Mouse (Mus musculus) forebrain, embryonic 16.5 days (tissue): ENCODE data around the gene P3h1. TPM values are rescaled to one million over a fixed set of nuclear protein-coding genes. Genes with fewer than 3 reads are reported as not detected.
A peak's percentile ranks its signal among the peaks of the same experiment; 100 is the strongest.

Experiments
- ATAC-seq: fragments of 200-750 bp; cut with Nextera tagmentation; 2 replicates; pipeline ENCODE4 v1.8.0; 2017; ENCODE audit warnings: mild to moderate bottlenecking, moderate library complexity
- H3K27ac ChIP-seq: fragments of 300-500 bp; sonication (generic); 2 replicates; pipeline ENCODE4 v1.5.1; 2014; ENCODE audit warnings: low read length, control low read depth
- H3K27me3 ChIP-seq: fragments of 300-500 bp; sonication (generic); replicated peaks from 2 replicates; pipeline ENCODE4 v1.6.1; 2014; ENCODE audit warnings: low read length; ENCODE audit not compliant: control insufficient read depth, insufficient read depth
- H3K36me3 ChIP-seq: fragments of 300-500 bp; sonication (generic); 2 replicates; pipeline ENCODE4 v1.6.1; 2014; ENCODE audit not compliant: control insufficient read depth, insufficient read depth
- H3K4me1 ChIP-seq: fragments of 300-500 bp; sonication (generic); replicated peaks from 2 replicates; pipeline ENCODE4 v1.6.1; 2014; ENCODE audit warnings: low read length; ENCODE audit not compliant: control insufficient read depth, insufficient read depth
- H3K4me2 ChIP-seq: fragments of 300-500 bp; sonication (generic); 2 replicates; pipeline ENCODE4 v1.6.1; 2014; ENCODE audit warnings: mild to moderate bottlenecking, low read length, control low read depth
- H3K4me3 ChIP-seq: fragments of 300-500 bp; sonication (generic); replicated peaks from 2 replicates; pipeline ENCODE4 v1.5.1; 2014; ENCODE audit warnings: mild to moderate bottlenecking, low read length, control low read depth
- H3K9ac ChIP-seq: fragments of 300-500 bp; sonication (generic); replicated peaks from 2 replicates; pipeline ENCODE4 v1.6.1; 2014; ENCODE audit warnings: low read depth, low read length, control low read depth
- H3K9me3 ChIP-seq: fragments of 300-500 bp; sonication (generic); 2 replicates; pipeline ENCODE4 v1.6.1; 2016; ENCODE audit warnings: low read length; ENCODE audit not compliant: control insufficient read depth
- WGBS: fragments of 180-500 bp; shearing (Covaris S2); extraction: QIAGEN DNeasy Blood & Tissue Kit; methylation state at CpG from one replicate; pipeline ENCODE4 v1.1.7; 2014; 5-methylcytosine and 5-hydroxymethylcytosine counted together
- polyA plus RNA-seq: library from polyadenylated mRNA; unstranded; fragments of >200 nt; fragmentation: Nextera tagmentation; extraction: Ambion mirVana; gene quantifications from 2 replicates; pipeline ENCODE4 v1.2.1, GENCODE M21; 2015

P3h1 gene
- polyA plus RNA-seq, 1 experiment from 2014 or later, result 9.3 TPM

GRCm38 (mm10) chr4:119194909-119195581, 37.7 kb upstream of the P3h1 start, which contains the start of gene Svbp:
Svbp (plus strand) TSS chr4:119195306.
- peak; percentile 88 for ATAC-seq
- Histone ChIP-seq H3K36me3 (no peaks in the 10 kb centered on the region), H3K4me3 (peak within 1 kb of the TSS; percentile 87), H3K27me3 (no peaks in the 10 kb centered on the region), H3K9ac (peak within 1 kb of the TSS; percentile 83), H3K4me2 (peak within 1 kb of the TSS; percentile 59), H3K27ac (peak within 1 kb of the TSS; percentile 69), H3K4me1 (peaks cover 20% of the 10 kb centered on the region), H3K9me3 (no peaks in the 10 kb centered on the region)
- WGBS, result under 1% methylated on average over 32 of the region's 47 CpGs

GRCm38 (mm10) chr4:119195582-119196320, 37.0 kb upstream of the P3h1 start:
- Histone ChIP-seq H3K27me3 (no peaks in the 10 kb centered on the region), H3K9me3 (no peaks in the 10 kb centered on the region), H3K4me3 (peak overlapping the region; percentile 87), H3K27ac (peak overlapping the region; percentile 69), H3K4me2 (peak overlapping the region; percentile 59), H3K9ac (peak overlapping the region; percentile 83), H3K4me1 (peaks cover 20% of the 10 kb centered on the region), H3K36me3 (no peaks in the 10 kb centered on the region)
- WGBS, result 7% methylated on average over 18 of the region's 18 CpGs
- 0 out of 2 replicates have a peak, but pooled peaks have one; percentile 9 for ATAC-seq

GRCm38 (mm10) chr4:119198105-119198504, 34.6 kb upstream of the P3h1 start:
- H3K9ac ChIP-seq, result no peak overlapping the region
- no peaks in the 10 kb centered on the region for H3K9me3 ChIP-seq
- no peak overlapping the region for H3K4me3 ChIP-seq
- H3K36me3 ChIP-seq, result 0 out of 2 replicates have a peak, but pooled peaks cover 3% of the 10 kb centered on the region
- ATAC-seq, result no peak
- H3K4me2 ChIP-seq, result no peak overlapping the region
- H3K27ac ChIP-seq, result no peak overlapping the region
- WGBS, result 89% methylated on average over 6 of the region's 6 CpGs
- H3K27me3 ChIP-seq, result no peaks in the 10 kb centered on the region
- H3K4me1 ChIP-seq, result peaks cover 20% of the 10 kb centered on the region

GRCm38 (mm10) chr4:119204672-119205071, 28.0 kb upstream of the P3h1 start:
- 16% methylated on average over 8 of the region's 8 CpGs for WGBS
- H3K4me2 ChIP-seq, result no peak overlapping the region
- H3K27ac ChIP-seq, result no peak overlapping the region
- no peaks in the 10 kb centered on the region for H3K4me1 ChIP-seq
- 0 out of 2 replicates have a peak, but pooled peaks cover 3% of the 10 kb centered on the region for H3K36me3 ChIP-seq
- H3K9me3 ChIP-seq, result no peaks in the 10 kb centered on the region
- peak; percentile 74 for ATAC-seq
- no peak overlapping the region for H3K9ac ChIP-seq
- no peaks in the 10 kb centered on the region for H3K27me3 ChIP-seq
- H3K4me3 ChIP-seq, result no peak overlapping the region

GRCm38 (mm10) chr4:119216667-119217066, 16.0 kb upstream of the P3h1 start:
- H3K27ac ChIP-seq, result no peak overlapping the region
- ATAC-seq, result peak; percentile 43; the same call in 1 of the 2 replicates
- H3K9ac ChIP-seq, result no peak overlapping the region
- 74% methylated on average over 8 of the region's 8 CpGs for WGBS
- H3K4me2 ChIP-seq, result no peak overlapping the region
- H3K27me3 ChIP-seq, result no peaks in the 10 kb centered on the region
- no peak overlapping the region for H3K4me3 ChIP-seq
- H3K9me3 ChIP-seq, result no peaks in the 10 kb centered on the region
- H3K4me1 ChIP-seq, result no peaks in the 10 kb centered on the region
- no peaks in the 10 kb centered on the region for H3K36me3 ChIP-seq

- no peaks in the 10 kb centered on the region for H3K27me3 ChIP-seq
Observed at GRCm38 (mm10) chr4:119218169-119218568, 14.5 kb upstream of the P3h1 start, which contains the start of gene Tmem269. Tmem269 (minus strand) TSS chr4:119218217.

GRCm38 (mm10) chr4:119223696-119224095, 9.0 kb upstream of the P3h1 start:
- 86% methylated on average over 1 of the region's 1 CpGs for WGBS

More at GRCm38 (mm10) chr4:119218169-119218568, 14.5 kb upstream of the P3h1 start, which contains the start of gene Tmem269:
- no peak within 1 kb of the TSS for H3K27ac ChIP-seq
- H3K9me3 ChIP-seq, result no peaks in the 10 kb centered on the region
- no peak; the same call in 1 of the 2 replicates for ATAC-seq
- WGBS, result 9% methylated on average over 11 of the region's 11 CpGs
- H3K9ac ChIP-seq, result no peak within 1 kb of the TSS
- no peak within 1 kb of the TSS for H3K4me3 ChIP-seq
- no peaks in the 10 kb centered on the region for H3K4me1 ChIP-seq
- no peaks in the 10 kb centered on the region for H3K36me3 ChIP-seq
- no peak within 1 kb of the TSS for H3K4me2 ChIP-seq

GRCm38 (mm10) chr4:119224534-119224933, 8.2 kb upstream of the P3h1 start:
- Histone ChIP-seq H3K4me1 (no peaks in the 10 kb centered on the region), H3K4me2 (no peak overlapping the region), H3K4me3 (no peak overlapping the region), H3K36me3 (peaks cover 25% of the 10 kb centered on the region), H3K9me3 (no peaks in the 10 kb centered on the region), H3K27ac (no peak overlapping the region), H3K9ac (no peak overlapping the region), H3K27me3 (no peaks in the 10 kb centered on the region)
- no peak for ATAC-seq
- WGBS, result 88% methylated on average over 3 of the region's 3 CpGs

More at GRCm38 (mm10) chr4:119223696-119224095, 9.0 kb upstream of the P3h1 start:
- Histone ChIP-seq H3K27ac (no peak overlapping the region), H3K9me3 (no peaks in the 10 kb centered on the region), H3K4me3 (no peak overlapping the region), H3K27me3 (no peaks in the 10 kb centered on the region), H3K36me3 (peaks cover 25% of the 10 kb centered on the region), H3K9ac (no peak overlapping the region), H3K4me1 (no peaks in the 10 kb centered on the region), H3K4me2 (no peak overlapping the region)
- ATAC-seq, result no peak

- 94% methylated on average over 9 of the region's 9 CpGs for WGBS
- Histone ChIP-seq H3K9me3 (no peaks in the 10 kb centered on the region), H3K4me3 (no peak overlapping the region), H3K4me2 (no peak overlapping the region), H3K4me1 (no peaks in the 10 kb centered on the region), H3K27me3 (no peaks in the 10 kb centered on the region), H3K36me3 (peaks cover 25% of the 10 kb centered on the region), H3K27ac (no peak overlapping the region), H3K9ac (no peak overlapping the region)
- no peak for ATAC-seq
Observed at GRCm38 (mm10) chr4:119225719-119226118, 7.0 kb upstream of the P3h1 start.
